Mouse (Mus musculus) liver, postnatal 0 days (tissue): ENCODE measurements around the gene Mroh2a. TPM values are rescaled to one million over a fixed set of nuclear protein-coding genes. Genes with fewer than 3 reads are reported as not detected.
"Not testable (repeated sequence)": the region's sequence is repeated elsewhere in the genome, so short reads cannot be mapped to it uniquely, and the experiment has no call there.

Experiments used
- ATAC-seq: fragments of 200-750 bp; cut with Nextera tagmentation; 2 replicates; pipeline ENCODE4 v1.8.0; 2017; ENCODE audit warnings: mild to moderate bottlenecking, moderate library complexity
- DNase-seq: peaks from one replicate; pipeline ENCODE4 v3.0.0-alpha.2; 2016
- H3K27ac ChIP-seq: fragments of 300-500 bp; sonication (generic); 2 replicates; pipeline ENCODE4 v1.5.1; 2014; ENCODE audit warnings: antibody characterized with exemption, moderate library complexity, mild to moderate bottlenecking, low read depth
- H3K27me3 ChIP-seq: fragments of 300-500 bp; sonication (generic); 2 replicates; pipeline ENCODE4 v1.6.1; 2014; ENCODE audit warnings: low read length, control low read depth, mixed read lengths; ENCODE audit not compliant: insufficient read depth
- H3K36me3 ChIP-seq: fragments of 300-500 bp; sonication (generic); replicated peaks from 2 replicates; pipeline ENCODE4 v1.6.1; 2014; ENCODE audit warnings: mild to moderate bottlenecking, control low read depth, low read length, moderate library complexity, mixed read lengths; ENCODE audit not compliant: insufficient read depth
- H3K4me1 ChIP-seq: fragments of 300-500 bp; sonication (generic); 2 replicates; pipeline ENCODE4 v1.6.1; 2014; ENCODE audit warnings: antibody characterized with exemption, mild to moderate bottlenecking, control low read depth; ENCODE audit not compliant: insufficient read depth
- H3K4me2 ChIP-seq: fragments of 300-500 bp; sonication (generic); 2 replicates; pipeline ENCODE4 v1.6.1; 2014; ENCODE audit warnings: low read depth, mild to moderate bottlenecking, low read length, moderate library complexity, mixed read lengths
- H3K4me3 ChIP-seq: fragments of 300-500 bp; sonication (generic); 2 replicates; pipeline ENCODE4 v1.5.1; 2014; ENCODE audit warnings: low read depth, low read length
- H3K9ac ChIP-seq: fragments of 300-500 bp; sonication (generic); replicated peaks from 2 replicates; pipeline ENCODE4 v1.6.1; 2014; ENCODE audit warnings: mild to moderate bottlenecking, moderate library complexity
- H3K9me3 ChIP-seq: fragments of 300-500 bp; sonication (generic); 2 replicates; pipeline ENCODE4 v1.6.1; 2016; ENCODE audit warnings: mild to moderate bottlenecking, control low read depth, low read length, mixed read lengths
- CTCF ChIP-seq: sonication (generic); IDR thresholded peaks from 2 replicates; pipeline ENCODE4 v1.5.1; 2016; ENCODE audit warnings: antibody characterized with exemption, low read depth
- EP300 ChIP-seq: IDR thresholded peaks from 2 replicates; pipeline ENCODE4 v1.6.1; 2016; ENCODE audit warnings: antibody characterized with exemption, low read depth, mild to moderate bottlenecking
- WGBS: fragments of 180-500 bp; shearing (Covaris S2); extraction: QIAGEN DNeasy Blood & Tissue Kit; methylation state at CpG from one replicate; pipeline ENCODE4 v1.1.7; 2014; ENCODE audit not compliant: insufficient replicate concordance; 5-methylcytosine and 5-hydroxymethylcytosine counted together
- polyA plus RNA-seq: library from polyadenylated mRNA; unstranded; fragments of >200 nt; fragmentation: Nextera tagmentation; extraction: Ambion mirVana; gene quantifications from 2 replicates; pipeline ENCODE4 v1.2.1, GENCODE M21; 2015

The Mroh2a gene
- polyA plus RNA-seq, 1 experiment from 2014 or later, result 0.61 TPM

GRCm38 (mm10) chr1:88217576-88217975, 9.2 kb upstream of the Mroh2a start:
- Histone ChIP-seq H3K4me2 (no peak overlapping the region), H3K27me3 (no peaks in the 10 kb centered on the region), H3K27ac (no peak overlapping the region), H3K36me3 (no peaks in the 10 kb centered on the region), H3K4me1 (no peaks in the 10 kb centered on the region), H3K9me3 (peaks cover 44% of the 10 kb centered on the region), H3K9ac (no peak overlapping the region), H3K4me3 (no peak overlapping the region)
- 37% methylated on average over 3 of the region's 3 CpGs for WGBS
- TF ChIP-seq EP300 (no peak), CTCF (no peak)
- ATAC-seq, result no peak
- DNase-seq, result no peak

- Histone ChIP-seq H3K27ac (no peak overlapping the region), H3K4me3 (no peak overlapping the region), H3K4me2 (no peak overlapping the region), H3K4me1 (no peaks in the 10 kb centered on the region), H3K9me3 (peaks cover 39% of the 10 kb centered on the region), H3K27me3 (no peaks in the 10 kb centered on the region), H3K36me3 (no peaks in the 10 kb centered on the region), H3K9ac (no peak overlapping the region)
- no peak for TF ChIP-seq CTCF
- no peak for TF ChIP-seq EP300
- DNase-seq (peak; percentile 47), ATAC-seq (no peak)
- 68% methylated on average over 9 of the region's 9 CpGs for WGBS
These were observed 8.7 kb upstream of the Mroh2a start for GRCm38 (mm10) chr1:88218051-88218450.

GRCm38 (mm10) chr1:88218591-88218990, 8.2 kb upstream of the Mroh2a start:
- Histone ChIP-seq H3K9me3 (peaks cover 34% of the 10 kb centered on the region), H3K9ac (no peak overlapping the region), H3K4me1 (no peaks in the 10 kb centered on the region), H3K27me3 (no peaks in the 10 kb centered on the region), H3K4me2 (no peak overlapping the region), H3K4me3 (no peak overlapping the region), H3K36me3 (no peaks in the 10 kb centered on the region), H3K27ac (no peak overlapping the region)
- 46% methylated on average over 4 of the region's 4 CpGs for WGBS
- TF ChIP-seq EP300, result no peak
- no peak for TF ChIP-seq CTCF
- ATAC-seq, result no peak
- no peak for DNase-seq

GRCm38 (mm10) chr1:88219054-88219453, 7.7 kb upstream of the Mroh2a start:
- 13% methylated on average over 1 of the region's 1 CpGs for WGBS

GRCm38 (mm10) chr1:88220336-88220735, 6.5 kb upstream of the Mroh2a start:
- ATAC-seq (no peak), DNase-seq (no peak)
- no peaks in the 10 kb centered on the region for H3K4me1 ChIP-seq
- H3K9me3 ChIP-seq, result peaks cover 20% of the 10 kb centered on the region
- H3K9ac ChIP-seq, result no peak overlapping the region
- TF ChIP-seq EP300 (no peak), CTCF (no peak)
- H3K27me3 ChIP-seq, result no peaks in the 10 kb centered on the region
- no peak overlapping the region for H3K27ac ChIP-seq
- H3K4me3 ChIP-seq, result no peak overlapping the region
- no peaks in the 10 kb centered on the region for H3K36me3 ChIP-seq
- H3K4me2 ChIP-seq, result no peak overlapping the region

More at GRCm38 (mm10) chr1:88219054-88219453, 7.7 kb upstream of the Mroh2a start:
- no peaks in the 10 kb centered on the region for H3K4me1 ChIP-seq
- ATAC-seq (no peak), DNase-seq (no peak)
- H3K27me3 ChIP-seq, result no peaks in the 10 kb centered on the region
- H3K36me3 ChIP-seq, result no peaks in the 10 kb centered on the region
- H3K4me3 ChIP-seq, result no peak overlapping the region
- H3K9ac ChIP-seq, result no peak overlapping the region
- peaks cover 30% of the 10 kb centered on the region for H3K9me3 ChIP-seq
- no peak overlapping the region for H3K4me2 ChIP-seq
- H3K27ac ChIP-seq, result no peak overlapping the region
- TF ChIP-seq CTCF (no peak), EP300 (no peak)

GRCm38 (mm10) chr1:88222216-88222615, 4.6 kb upstream of the Mroh2a start:
- Histone ChIP-seq H3K4me3 (no peak overlapping the region), H3K36me3 (no peaks in the 10 kb centered on the region), H3K9ac (no peak overlapping the region), H3K9me3 (peaks cover 12% of the 10 kb centered on the region), H3K4me1 (no peaks in the 10 kb centered on the region), H3K27ac (no peak overlapping the region), H3K27me3 (no peaks in the 10 kb centered on the region), H3K4me2 (no peak overlapping the region)
- DNase-seq (no peak), ATAC-seq (no peak)
- 40% methylated on average over 2 of the region's 2 CpGs for WGBS
- TF ChIP-seq EP300 (no peak), CTCF (no peak)

GRCm38 (mm10) chr1:88223011-88223515, 3.7 kb upstream of the Mroh2a start:
- H3K4me3 ChIP-seq, H3K4me2 ChIP-seq, H3K9me3 ChIP-seq, ATAC-seq, H3K27me3 ChIP-seq, H3K36me3 ChIP-seq, H3K27ac ChIP-seq, H3K9ac ChIP-seq, H3K4me1 ChIP-seq, DNase-seq: not testable (repeated sequence)
